7 mouse cellular contexts compared by ENCODE assay signal in the genomic region with DNA sequence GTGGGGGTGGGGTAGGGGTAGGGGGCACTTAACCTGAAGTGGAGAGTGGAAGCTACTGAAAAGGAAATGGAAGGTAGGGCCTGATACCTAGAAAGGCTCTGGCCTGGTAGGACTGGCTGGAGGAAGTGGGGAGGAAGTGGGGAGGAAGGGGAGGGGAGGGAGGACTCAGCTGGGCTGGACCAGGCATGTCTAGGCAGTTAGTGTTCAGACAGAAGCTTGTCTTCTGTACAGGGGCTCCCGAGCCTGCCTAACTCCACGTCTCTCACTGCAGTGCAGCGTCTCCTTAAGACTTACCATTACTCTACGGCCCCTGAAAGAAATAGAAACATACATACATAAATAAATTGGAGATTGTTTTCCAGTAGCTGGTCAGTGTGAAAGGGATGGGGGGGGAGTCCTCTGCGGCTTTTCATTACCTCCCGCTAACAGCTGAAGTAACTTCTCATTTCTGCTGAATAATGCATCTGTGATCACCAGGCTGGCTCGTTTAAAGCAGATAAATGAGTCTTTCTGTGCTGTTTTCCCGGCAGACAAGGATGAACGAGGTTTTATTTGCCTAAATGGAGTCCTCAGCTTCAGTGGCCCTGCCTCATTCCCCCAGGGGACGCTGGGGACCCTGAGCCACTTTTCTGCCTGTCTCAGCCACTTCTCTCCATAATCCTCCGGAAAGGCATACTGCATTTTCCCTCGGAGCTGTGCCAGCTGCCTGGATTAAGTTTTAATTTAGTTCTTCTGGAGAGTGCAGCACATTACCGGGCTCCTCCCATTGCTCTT. TPM values are rescaled to one million over a fixed set of nuclear protein-coding genes. Genes with fewer than 3 reads are reported as not detected.
DNase-seq lines count a peak whose midpoint lies in the region; ATAC-seq lines count a peak whose summit lies in the region.

No protein-coding gene starts in this region.

- no peak overlapping the region for H3K4me3 ChIP-seq in limb, embryonic 12.5 days (replicated peaks)

- no peaks in the 10 kb centered on the region for H3K27me3 ChIP-seq in limb, embryonic 12.5 days

- H3K36me3 ChIP-seq in limb, embryonic 12.5 days: no peaks in the 10 kb centered on the region

- peaks cover 22% of the 10 kb centered on the region for H3K4me1 ChIP-seq in limb, embryonic 12.5 days (replicated peaks)

- no peak; the same call in 1 of the 2 replicates for ATAC-seq in limb, embryonic 12.5 days (ENCODE audit: insufficient number of reproducible peaks, insufficient read depth, low FRiP score, low TSS enrichment, low read depth)

- no peak overlapping the region for H3K9ac ChIP-seq in limb, embryonic 12.5 days (replicated peaks)

- peak overlapping the region; percentile 35 for H3K4me2 ChIP-seq in limb, embryonic 12.5 days

- peak; percentile 65 to 73 for DNase-seq in right cerebral cortex, postnatal 10 days (ENCODE audit: low spot score in 2 of 2)
- no peak for DNase-seq in right cerebral cortex, postnatal 14 days
- DNase-seq in frontal cortex, postnatal 36 days (ENCODE audit: low spot score in 2 of 2): peak; percentile 36 to 39
- DNase-seq in right cerebral cortex, postnatal 4 days: peak; percentile 38
- DNase-seq in cerebellum, postnatal 4 days (ENCODE audit: low spot score in 2 of 2): no peak
- DNase-seq in cerebellum, adult 11-12 months: no peak

- WGBS in limb, embryonic 12.5 days: 24% methylated on average over 13 of the region's 13 CpGs

- H3K9me3 ChIP-seq in limb, embryonic 12.5 days: no peaks in the 10 kb centered on the region

- H3K27ac ChIP-seq in limb, embryonic 12.5 days: 0 out of 2 replicates have a peak overlapping the region, but pooled peaks have one; percentile 62

RNA-seq across cellular contexts. Expression of gene Bfsp2, which starts 6.1 kb away (rescaled TPM):
- polyA plus RNA-seq in limb, embryonic 12.5 days (2016; fragmentation: Nextera tagmentation; extraction: Ambion mirVana): 1.2 and 1.5 TPM in 2 replicates

Comparison
In these comparisons a context has a peak if more than half of its experiments do, and no peak if none do; other contexts are left out.
1. DNase-seq: peak in right cerebral cortex, postnatal 10 days (2 of 2), frontal cortex, postnatal 36 days (2 of 2) and right cerebral cortex, postnatal 4 days (single experiment); none in right cerebral cortex, postnatal 14 days (single experiment), cerebellum, postnatal 4 days (0 of 2) and cerebellum, adult 11-12 months (single experiment).